Mouse (Mus musculus) forebrain, embryonic 14.5 days (tissue): ENCODE measurements around the gene Cul1. TPM values are rescaled to one million over a fixed set of nuclear protein-coding genes. Genes with fewer than 3 reads are reported as not detected.
A peak's percentile ranks its signal among the peaks of the same experiment; 100 is the strongest.

Experiments
- ATAC-seq: fragments of 200-750 bp; cut with Nextera tagmentation; 2 replicates; pipeline ENCODE4 v1.8.0; 2017; ENCODE audit warnings: mild to moderate bottlenecking, moderate library complexity
- DNase-seq: peaks from one replicate; pipeline ENCODE4 v3.0.0-alpha.2; 2015; ENCODE audit warnings: low spot score
- H3K27ac ChIP-seq: fragments of 300-500 bp; sonication (generic); 2 replicates; pipeline ENCODE4 v1.5.1; 2014; ENCODE audit warnings: low read depth, mild to moderate bottlenecking, control low read depth, low read length, moderate library complexity
- H3K27me3 ChIP-seq: fragments of 300-500 bp; sonication (generic); replicated peaks from 2 replicates; pipeline ENCODE4 v1.6.1; 2014; ENCODE audit warnings: low read length, control low read depth, mixed read lengths; ENCODE audit not compliant: control insufficient read depth, insufficient read depth
- H3K36me3 ChIP-seq: fragments of 300-500 bp; sonication (generic); 2 replicates; pipeline ENCODE4 v1.6.1; 2014; ENCODE audit warnings: low read length, control low read depth; ENCODE audit not compliant: control insufficient read depth, insufficient read depth
- H3K4me1 ChIP-seq: fragments of 300-500 bp; sonication (generic); 2 replicates; pipeline ENCODE4 v1.6.1; 2014; ENCODE audit warnings: antibody characterized with exemption, low read length, control low read depth; ENCODE audit not compliant: control insufficient read depth, insufficient read depth
- H3K4me2 ChIP-seq: fragments of 300-500 bp; sonication (generic); 2 replicates; pipeline ENCODE4 v1.6.1; 2014; ENCODE audit warnings: mild to moderate bottlenecking, control low read depth, low read length
- H3K4me3 ChIP-seq: fragments of 300-500 bp; sonication (generic); 2 replicates; pipeline ENCODE4 v1.5.1; 2014; ENCODE audit warnings: low read depth, low read length, control low read depth
- H3K9ac ChIP-seq: fragments of 300-500 bp; sonication (generic); 2 replicates; pipeline ENCODE4 v1.6.1; 2014; ENCODE audit warnings: mild to moderate bottlenecking, low read length, control low read depth, moderate library complexity
- H3K9me3 ChIP-seq: fragments of 300-500 bp; sonication (generic); replicated peaks from 2 replicates; pipeline ENCODE4 v1.6.1; 2016; ENCODE audit warnings: low read length, control low read depth, mixed read lengths; ENCODE audit not compliant: control insufficient read depth
- WGBS: fragments of 180-500 bp; shearing (Covaris S2); extraction: QIAGEN DNeasy Blood & Tissue Kit; methylation state at CpG from one replicate; pipeline ENCODE4 v1.1.7; 2014; 5-methylcytosine and 5-hydroxymethylcytosine counted together
- polyA plus RNA-seq: library from polyadenylated mRNA; unstranded; fragments of >200 nt; fragmentation: Nextera tagmentation; extraction: Ambion mirVana; gene quantifications from 2 replicates; pipeline ENCODE4 v1.2.1, GENCODE M21; 2014

Cul1 gene
- polyA plus RNA-seq, 1 experiment from 2014 or later: 161 TPM

DNA sequence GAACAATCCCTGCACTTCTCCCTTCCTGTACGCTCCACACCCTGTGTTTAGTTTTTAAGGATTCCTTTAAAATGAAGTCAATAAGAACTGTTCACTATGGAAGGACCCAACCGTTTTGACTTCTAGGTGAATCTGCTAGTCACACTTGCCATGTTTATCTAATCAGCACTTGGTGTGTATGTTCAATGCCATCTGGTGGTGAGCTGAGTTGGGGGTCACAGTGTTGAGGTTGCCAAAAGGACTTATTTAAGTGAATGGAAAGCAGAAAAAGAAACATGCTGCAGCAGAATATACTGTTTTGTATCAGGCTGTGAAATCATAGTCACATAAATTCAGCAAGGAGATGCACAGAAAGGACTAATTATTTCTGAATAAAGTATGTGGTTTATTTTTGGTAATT lies 12.2 kb downstream of the Cul1 start:
- Histone ChIP-seq H3K4me3 (no peak overlapping the region), H3K9me3 (0 out of 2 replicates have a peak, but pooled peaks cover 2% of the 10 kb centered on the region), H3K9ac (no peak overlapping the region), H3K36me3 (no peaks in the 10 kb centered on the region), H3K4me1 (0 out of 2 replicates have a peak, but pooled peaks cover 4% of the 10 kb centered on the region), H3K27ac (no peak overlapping the region), H3K4me2 (no peak overlapping the region), H3K27me3 (no peaks in the 10 kb centered on the region)
- ATAC-seq (no peak), DNase-seq (peak; percentile 58)
- 62% methylated on average over 2 of the region's 2 CpGs for WGBS

DNA sequence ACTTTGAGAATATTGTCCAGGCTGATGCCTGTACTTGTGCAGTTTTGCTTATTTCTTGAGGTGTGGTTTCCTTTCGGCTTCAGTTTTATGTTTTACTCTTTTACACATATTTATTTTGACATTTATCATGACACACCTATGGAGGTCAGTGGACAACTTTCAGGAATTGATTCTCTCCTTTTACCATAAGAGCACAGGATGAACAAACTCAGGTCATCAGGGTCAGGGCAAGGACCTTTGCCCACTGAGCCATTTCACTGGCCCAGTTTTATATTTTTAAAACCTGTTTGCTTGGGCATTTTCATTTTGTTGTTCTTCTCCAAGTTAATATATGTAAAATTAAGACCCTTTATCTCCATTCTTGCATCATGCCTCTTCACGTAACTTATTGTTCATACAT lies 13.3 kb downstream of the Cul1 start:
- Histone ChIP-seq H3K36me3 (no peaks in the 10 kb centered on the region), H3K4me2 (no peak overlapping the region), H3K27me3 (no peaks in the 10 kb centered on the region), H3K9ac (no peak overlapping the region), H3K4me3 (no peak overlapping the region), H3K27ac (no peak overlapping the region), H3K9me3 (0 out of 2 replicates have a peak, but pooled peaks cover 5% of the 10 kb centered on the region), H3K4me1 (0 out of 2 replicates have a peak, but pooled peaks cover 4% of the 10 kb centered on the region)
- WGBS: 94% methylated on average over 2 of the region's 2 CpGs
- DNase-seq (no peak), ATAC-seq (no peak)

DNA sequence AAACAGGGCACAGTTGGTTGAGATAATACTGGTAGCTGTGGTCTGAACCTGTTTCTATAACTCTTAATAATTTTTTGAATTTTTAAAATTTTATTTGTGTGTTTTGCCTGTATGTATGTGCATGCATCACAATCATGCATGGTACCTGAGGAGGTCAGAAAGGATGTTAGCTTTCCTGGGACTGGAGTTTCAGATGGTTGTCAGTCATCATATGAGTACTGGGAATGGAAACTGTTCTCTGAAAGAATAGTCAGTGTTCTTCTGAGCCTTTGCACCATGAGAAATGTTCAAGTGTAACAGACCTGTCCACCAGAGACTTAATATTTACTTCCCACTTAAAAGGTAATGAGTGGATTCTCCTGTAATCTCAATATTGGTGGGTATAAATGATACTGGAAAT lies 13.9 kb downstream of the Cul1 start:
- Histone ChIP-seq H3K9ac (no peak overlapping the region), H3K4me1 (0 out of 2 replicates have a peak, but pooled peaks cover 4% of the 10 kb centered on the region), H3K4me2 (no peak overlapping the region), H3K9me3 (0 out of 2 replicates have a peak, but pooled peaks cover 5% of the 10 kb centered on the region), H3K27me3 (no peaks in the 10 kb centered on the region), H3K27ac (no peak overlapping the region), H3K4me3 (no peak overlapping the region), H3K36me3 (no peaks in the 10 kb centered on the region)
- DNase-seq (no peak), ATAC-seq (no peak)

DNA sequence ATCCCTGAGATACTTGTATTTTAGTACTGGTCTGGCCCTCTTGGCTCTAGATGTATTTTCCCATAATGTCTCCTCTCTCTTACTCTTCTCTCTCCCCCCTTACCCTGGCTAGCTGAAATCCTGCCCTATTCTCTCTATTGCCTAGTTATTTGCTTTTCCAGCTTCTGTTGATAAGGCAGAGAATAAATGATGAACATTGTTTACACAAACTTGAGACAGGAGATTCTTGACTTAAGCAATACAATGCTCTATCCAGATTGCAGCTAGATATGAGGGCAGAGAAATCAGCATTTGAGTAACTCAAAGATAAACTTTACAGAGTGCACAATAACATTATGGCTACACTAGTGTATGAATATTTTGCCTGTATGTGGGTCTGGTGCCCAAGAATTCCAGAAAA lies 16.6 kb downstream of the Cul1 start:
- H3K4me2 ChIP-seq: no peak overlapping the region
- H3K4me3 ChIP-seq: no peak overlapping the region
- H3K36me3 ChIP-seq: no peaks in the 10 kb centered on the region
- ATAC-seq (no peak), DNase-seq (no peak)
- H3K4me1 ChIP-seq: 0 out of 2 replicates have a peak, but pooled peaks cover 4% of the 10 kb centered on the region
- 0 out of 2 replicates have a peak, but pooled peaks cover 5% of the 10 kb centered on the region for H3K9me3 ChIP-seq
- no peak overlapping the region for H3K9ac ChIP-seq
- no peak overlapping the region for H3K27ac ChIP-seq
- H3K27me3 ChIP-seq: no peaks in the 10 kb centered on the region

DNA sequence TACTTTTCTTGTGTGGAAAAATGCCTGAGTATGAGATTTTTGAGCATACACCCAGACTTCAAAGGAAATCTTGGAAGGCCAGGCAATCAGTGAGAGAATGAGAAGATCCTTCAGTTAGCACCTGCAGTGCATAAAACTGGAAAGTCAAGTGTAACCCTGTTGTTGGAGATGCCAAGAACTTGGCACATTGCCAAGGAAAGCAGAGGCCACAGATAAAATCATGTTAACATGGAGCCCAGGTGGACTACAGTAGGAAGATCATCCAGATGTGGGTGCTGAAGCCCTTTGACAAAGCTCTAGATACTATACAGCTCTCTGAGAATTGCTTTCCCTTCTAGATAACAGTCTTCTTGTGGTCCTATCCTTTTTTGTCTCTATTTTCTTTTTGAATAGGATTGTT lies 19.2 kb downstream of the Cul1 start:
- no peak for ATAC-seq
- Histone ChIP-seq H3K27ac (no peak overlapping the region), H3K27me3 (no peaks in the 10 kb centered on the region), H3K36me3 (no peaks in the 10 kb centered on the region), H3K9ac (no peak overlapping the region), H3K4me3 (no peak overlapping the region), H3K4me1 (no peaks in the 10 kb centered on the region), H3K9me3 (0 out of 2 replicates have a peak, but pooled peaks cover 5% of the 10 kb centered on the region), H3K4me2 (no peak overlapping the region)
- no peak for DNase-seq

DNA sequence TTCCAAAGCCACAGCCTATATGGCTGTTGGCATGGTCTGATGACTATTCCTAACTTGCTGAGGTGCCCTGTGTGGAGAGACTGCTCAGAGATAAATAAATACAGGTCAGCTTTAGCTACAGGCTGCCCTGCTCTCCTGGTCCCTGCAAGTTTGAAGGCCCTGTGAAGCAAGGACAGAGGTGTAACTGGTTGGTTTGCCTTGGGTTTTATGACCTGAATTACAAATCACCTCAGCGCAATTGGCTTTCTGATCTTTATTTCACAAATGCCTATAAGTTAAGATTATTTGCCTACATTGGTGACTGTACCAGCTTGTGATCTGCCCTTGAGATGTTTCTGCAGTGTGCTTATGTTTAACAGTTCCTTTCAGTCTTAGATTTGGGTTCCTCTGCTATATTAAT lies 28.8 kb downstream of the Cul1 start:
- H3K9me3 ChIP-seq: no peaks in the 10 kb centered on the region
- no peaks in the 10 kb centered on the region for H3K27me3 ChIP-seq
- H3K9ac ChIP-seq: no peak overlapping the region
- H3K4me1 ChIP-seq: no peaks in the 10 kb centered on the region
- H3K27ac ChIP-seq: no peak overlapping the region
- peaks cover 5% of the 10 kb centered on the region; the same call in 1 of the 2 replicates for H3K36me3 ChIP-seq
- ATAC-seq (no peak), DNase-seq (no peak)
- no peak overlapping the region for H3K4me2 ChIP-seq
- WGBS: 97% methylated on average over 1 of the region's 1 CpGs
- no peak overlapping the region for H3K4me3 ChIP-seq

DNA sequence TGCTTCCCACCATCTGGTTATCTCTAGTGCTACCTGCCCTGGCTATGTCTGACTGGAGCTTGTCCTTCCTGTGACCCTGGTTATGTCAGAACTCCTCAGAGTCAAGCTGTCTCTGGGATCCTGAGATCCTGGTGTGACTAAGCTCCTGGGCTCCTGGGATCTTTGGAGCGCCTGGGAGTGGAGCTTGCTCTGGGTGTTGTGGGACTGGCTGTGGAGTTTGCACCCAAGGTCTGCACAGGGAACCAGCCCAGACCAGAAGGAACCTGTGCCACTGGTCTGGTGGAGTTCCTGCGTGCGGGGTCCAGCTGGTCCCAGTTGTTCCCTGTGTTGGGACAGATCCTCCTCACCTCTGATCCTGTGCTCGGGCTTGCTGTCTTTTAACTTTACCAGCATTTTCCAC lies 41.4 kb downstream of the Cul1 start:
- ATAC-seq: no peak
- DNase-seq: no peak
- 95% methylated on average over 4 of the region's 4 CpGs for WGBS

DNA sequence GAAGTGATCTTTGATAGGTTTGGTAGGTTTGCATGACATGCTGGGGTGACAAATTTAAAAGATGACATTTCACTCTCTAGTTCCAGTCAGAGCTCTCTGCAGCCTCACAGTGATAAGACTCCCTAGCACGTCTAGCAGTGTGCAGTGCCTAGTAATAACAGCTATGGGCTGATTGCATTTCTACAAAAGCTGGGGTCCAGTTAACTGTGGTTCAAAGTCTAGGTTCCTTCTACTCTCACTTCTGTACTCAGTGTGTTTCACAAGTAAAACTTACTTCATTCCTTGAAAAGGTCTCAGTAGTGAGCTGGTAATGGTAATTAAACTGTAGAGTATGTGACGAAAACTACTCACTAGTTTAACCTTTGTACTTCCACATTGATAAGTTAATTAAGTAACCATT lies 66.8 kb downstream of the Cul1 start:
- 90% methylated on average over 2 of the region's 2 CpGs for WGBS
- H3K36me3 ChIP-seq: peaks cover 93% of the 10 kb centered on the region

More for the DNA sequence above, 41.4 kb downstream of the Cul1 start:
- H3K27ac ChIP-seq: no peak overlapping the region
- no peak overlapping the region for H3K4me3 ChIP-seq
- H3K4me1 ChIP-seq: no peaks in the 10 kb centered on the region
- H3K4me2 ChIP-seq: no peak overlapping the region
- H3K36me3 ChIP-seq: peaks cover 4% of the 10 kb centered on the region; the same call in 1 of the 2 replicates
- H3K9me3 ChIP-seq: no peaks in the 10 kb centered on the region
- no peaks in the 10 kb centered on the region for H3K27me3 ChIP-seq
- no peak overlapping the region for H3K9ac ChIP-seq

DNA sequence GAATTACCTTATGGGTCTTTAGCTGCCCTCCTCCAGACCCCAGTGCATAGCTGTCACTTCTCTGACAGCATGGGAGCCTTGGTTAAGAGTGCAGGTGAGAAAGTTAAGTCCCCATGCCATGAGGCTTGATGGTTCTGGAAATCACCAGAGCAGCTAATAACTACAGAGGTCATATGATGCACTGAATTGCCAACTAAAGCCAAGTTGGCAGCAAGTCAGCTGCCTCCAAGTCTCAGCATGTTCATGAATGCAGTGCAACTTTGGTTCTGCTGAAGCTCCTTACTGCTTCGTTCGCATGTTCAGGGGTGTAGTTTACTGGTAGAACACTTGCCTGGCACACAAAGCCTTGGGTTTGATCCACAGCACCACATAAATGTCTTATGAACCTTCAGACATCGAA lies 69.2 kb downstream of the Cul1 start:
- H3K9ac ChIP-seq: no peak overlapping the region
- H3K27me3 ChIP-seq: no peaks in the 10 kb centered on the region
- no peak overlapping the region for H3K27ac ChIP-seq
- no peaks in the 10 kb centered on the region for H3K9me3 ChIP-seq
- H3K4me3 ChIP-seq: no peak overlapping the region
- WGBS: 89% methylated on average over 3 of the region's 3 CpGs
- H3K4me1 ChIP-seq: no peaks in the 10 kb centered on the region
- H3K4me2 ChIP-seq: no peak overlapping the region
- ATAC-seq (no peak), DNase-seq (no peak)
- H3K36me3 ChIP-seq: peaks cover 93% of the 10 kb centered on the region

More for the DNA sequence above, 66.8 kb downstream of the Cul1 start:
- ATAC-seq: no peak
- Histone ChIP-seq H3K4me1 (no peaks in the 10 kb centered on the region), H3K4me3 (no peak overlapping the region), H3K27me3 (no peaks in the 10 kb centered on the region), H3K9ac (no peak overlapping the region), H3K4me2 (no peak overlapping the region), H3K9me3 (no peaks in the 10 kb centered on the region), H3K27ac (no peak overlapping the region)
- no peak for DNase-seq
